ENCODE assay signal across 7 mouse cellular contexts in the genomic region with DNA sequence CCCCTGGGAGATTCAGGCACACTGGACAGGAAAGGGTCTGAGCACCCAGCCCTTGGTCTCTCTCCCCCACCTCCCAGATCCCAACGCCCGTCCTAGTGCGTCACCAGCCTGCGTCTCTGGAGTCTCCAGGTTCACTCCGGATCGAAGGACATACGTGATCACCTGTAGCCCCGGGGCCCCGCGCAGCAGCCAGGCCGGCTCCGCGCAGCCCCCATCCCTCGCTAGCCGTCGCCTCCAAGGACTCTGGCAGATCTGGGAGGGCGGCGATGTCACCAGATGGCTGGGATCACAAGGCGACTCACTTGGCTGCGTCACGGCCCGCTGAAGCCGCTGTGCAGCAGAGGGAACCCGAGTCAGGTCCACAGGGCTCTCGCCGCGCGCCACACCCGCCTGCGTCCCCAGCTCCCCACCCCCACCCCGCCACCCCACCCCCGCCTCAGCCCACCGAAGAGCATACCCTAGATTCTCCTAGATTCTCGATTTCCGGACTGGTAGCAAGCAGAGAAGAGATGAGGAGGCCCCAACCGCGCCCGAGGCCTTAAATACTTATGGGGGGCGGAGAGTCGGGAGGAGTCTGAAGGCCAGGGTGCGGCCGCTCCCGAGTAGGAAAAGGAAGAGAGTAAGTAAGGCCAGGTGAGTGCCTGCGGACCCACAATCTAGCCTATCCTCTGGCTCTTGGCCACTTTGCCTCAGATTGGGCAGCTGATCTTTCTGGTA. TPM values are rescaled to one million over a fixed set of nuclear protein-coding genes. Genes with fewer than 3 reads are reported as not detected.
DNase-seq lines count a peak whose midpoint lies in the region; ATAC-seq and TF ChIP-seq lines count a peak whose summit lies in the region.

No protein-coding gene starts in this region.

- H3K4me1 ChIP-seq in hindbrain, embryonic 15.5 days (replicated peaks): peaks cover 10% of the 10 kb centered on the region

- H3K4me3 ChIP-seq in gastrocnemius, adult 2 months: peak overlapping the region; percentile 90
- H3K4me3 ChIP-seq in hindbrain, embryonic 15.5 days: peak overlapping the region; percentile 78

- H3K9ac ChIP-seq in hindbrain, embryonic 15.5 days: peak overlapping the region; percentile 80

- WGBS in hindbrain, embryonic 15.5 days: 1% methylated on average over 36 of the region's 44 CpGs

- no peaks in the 10 kb centered on the region for H3K36me3 ChIP-seq in hindbrain, embryonic 15.5 days

- H3K27ac ChIP-seq in gastrocnemius, adult 2 months: peak overlapping the region; percentile 95
- no peak overlapping the region; the same call in 1 of the 2 replicates for H3K27ac ChIP-seq in hindbrain, embryonic 15.5 days (replicated peaks)

- peak; percentile 88 for DNase-seq in adrenal gland, adult 2 months
- peak; percentile 24 to 48 for DNase-seq in cerebellum, postnatal 4 days (ENCODE audit: low spot score in 2 of 2)
- DNase-seq in gastrocnemius, adult 2 months: peak; percentile 83
- DNase-seq in left cerebral cortex, adult 18-20 months (ENCODE audit: low spot score in 2 of 2): peak; percentile 48 to 55
- DNase-seq in lung, postnatal 36 days: peak; percentile 81
- peak; percentile 61 for DNase-seq in right cerebral cortex, postnatal 14 days

- no peaks in the 10 kb centered on the region for H3K27me3 ChIP-seq in hindbrain, embryonic 15.5 days

- no peaks in the 10 kb centered on the region for H3K9me3 ChIP-seq in hindbrain, embryonic 15.5 days

- intact Hi-C loops in gastrocnemius, adult 2 months (cut with DNase I): no loop called here

- TF ChIP-seq CTCF in gastrocnemius, adult 2 months (IDR thresholded peaks at IDR 0.05): no peak

- peak; percentile 92 for ATAC-seq in hindbrain, embryonic 15.5 days (ENCODE audit: low FRiP score, low read depth)

- H3K4me2 ChIP-seq in hindbrain, embryonic 15.5 days: peak overlapping the region; percentile 91

RNA-seq across cellular contexts. Expression of gene Nqo2, which starts 28.9 kb away (rescaled TPM):
- 10 to 100 TPM; 40.9 to 64.5 TPM for total RNA-seq in adrenal gland, adult 2 months (2021)
- 2.9 and 4.0 TPM in 2 replicates for polyA plus RNA-seq in adrenal gland, adult 2 months (2012; rRNA removed)
- 10 to 100 TPM in 1 of 2 experiments, 1 to 10 TPM in 1; 10.0 to 18.4 TPM for total RNA-seq in gastrocnemius, adult 2 months (2021)
- polyA plus RNA-seq in hindbrain, embryonic 15.5 days (2015; fragmentation: Nextera tagmentation; extraction: Ambion mirVana): 9.0 and 9.1 TPM in 2 replicates
- 1 to 10 TPM; 6.2 to 6.7 TPM for total RNA-seq in left cerebral cortex, adult 18-20 months (2021)

RNA-seq across cellular contexts. Expression of gene Serpinb6c, which starts 30.1 kb away (rescaled TPM):
- total RNA-seq in adrenal gland, adult 2 months (2021): under 1 TPM; 0.63 to 0.66 TPM
- not detected in 2 replicates for polyA plus RNA-seq in adrenal gland, adult 2 months (2012; rRNA removed)
- total RNA-seq in gastrocnemius, adult 2 months (2021): under 1 TPM; 0.59 to 0.61 TPM
- polyA plus RNA-seq in hindbrain, embryonic 15.5 days (2015; fragmentation: Nextera tagmentation; extraction: Ambion mirVana): 0.14 and 0.20 TPM in 2 replicates
- 1 to 10 TPM; 1.1 to 1.2 TPM for total RNA-seq in left cerebral cortex, adult 18-20 months (2021)

Comparison
In these comparisons a context has a peak if more than half of its experiments do, and no peak if none do; other contexts are left out.
1. DNase-seq: peak in every context shown above with its lines; median percentile 88 in adrenal gland, adult 2 months; 83 in gastrocnemius, adult 2 months; 81 in lung, postnatal 36 days; 61 in right cerebral cortex, postnatal 14 days; 52 in left cerebral cortex, adult 18-20 months; 36 in cerebellum, postnatal 4 days.